Mouse (Mus musculus): Measurements from ENCODE around the gene Ank3.

GRCm38 (mm10) chr10:69696019-69696418, 297.4 kb downstream of the Ank3 start:
- TF ChIP-seq EP300 (IDR thresholded peaks at IDR 0.05; ENCODE audit: low read depth): no peak
- TF ChIP-seq CTCF (IDR thresholded peaks at IDR 0.05; ENCODE audit: low read depth): no peak

Measured in liver, postnatal 0 days (tissue).